Mouse (Mus musculus) intestine, embryonic 14.5 days (tissue): ENCODE measurements around the gene H2-Aa. TPM values are rescaled to one million over a fixed set of nuclear protein-coding genes. Genes with fewer than 3 reads are reported as not detected.

ENCODE experiments used
- ATAC-seq: fragments of 200-750 bp; cut with Nextera tagmentation; replicated peaks from 2 replicates; pipeline ENCODE4 v1.8.0; 2017; ENCODE audit warnings: low read depth, moderate number of reproducible peaks, moderate TSS enrichment, moderate library complexity; ENCODE audit not compliant: low FRiP score, low TSS enrichment
- DNase-seq: peaks from one replicate; pipeline ENCODE4 v3.0.0-alpha.2; 2018; ENCODE audit warnings: low spot score
- H3K27ac ChIP-seq: fragments of 300-500 bp; sonication (generic); 2 replicates; pipeline ENCODE4 v1.5.1; 2014; ENCODE audit warnings: low read depth, mild to moderate bottlenecking, control low read depth
- H3K27me3 ChIP-seq: fragments of 300-500 bp; sonication (generic); replicated peaks from 2 replicates; pipeline ENCODE4 v1.6.1; 2014; ENCODE audit warnings: low read length, control low read depth; ENCODE audit not compliant: control insufficient read depth, insufficient read depth
- H3K36me3 ChIP-seq: fragments of 300-500 bp; sonication (generic); 2 replicates; pipeline ENCODE4 v1.6.1; 2014; ENCODE audit warnings: low read length, control low read depth; ENCODE audit not compliant: control insufficient read depth, insufficient read depth
- H3K4me1 ChIP-seq: fragments of 300-500 bp; sonication (generic); replicated peaks from 2 replicates; pipeline ENCODE4 v1.6.1; 2014; ENCODE audit warnings: low read length, control low read depth, mixed read lengths; ENCODE audit not compliant: control insufficient read depth, insufficient read depth
- H3K4me2 ChIP-seq: fragments of 300-500 bp; sonication (generic); 2 replicates; pipeline ENCODE4 v1.6.1; 2014; ENCODE audit warnings: low read length
- H3K4me3 ChIP-seq: fragments of 300-500 bp; sonication (generic); 2 replicates; pipeline ENCODE4 v1.5.1; 2014; ENCODE audit warnings: low read depth, low read length, control low read depth, mixed read lengths
- H3K9ac ChIP-seq: fragments of 300-500 bp; sonication (generic); 2 replicates; pipeline ENCODE4 v1.6.1; 2014; ENCODE audit warnings: mild to moderate bottlenecking, low read length
- H3K9me3 ChIP-seq: fragments of 300-500 bp; sonication (generic); 2 replicates; pipeline ENCODE4 v1.6.1; 2016; ENCODE audit warnings: low read length, control low read depth; ENCODE audit not compliant: control insufficient read depth
- WGBS: fragments of 180-500 bp; shearing (Covaris S2); extraction: QIAGEN DNeasy Blood & Tissue Kit; methylation state at CpG from one replicate; pipeline ENCODE4 v1.1.7; 2014; 5-methylcytosine and 5-hydroxymethylcytosine counted together
- polyA plus RNA-seq: library from polyadenylated mRNA; unstranded; fragments of >200 nt; fragmentation: Nextera tagmentation; extraction: Ambion mirVana; gene quantifications from 2 replicates; pipeline ENCODE4 v1.2.1, GENCODE M21; 2014

Gene H2-Aa
- polyA plus RNA-seq, 1 experiment from 2014 or later = 5.8 TPM

DNA sequence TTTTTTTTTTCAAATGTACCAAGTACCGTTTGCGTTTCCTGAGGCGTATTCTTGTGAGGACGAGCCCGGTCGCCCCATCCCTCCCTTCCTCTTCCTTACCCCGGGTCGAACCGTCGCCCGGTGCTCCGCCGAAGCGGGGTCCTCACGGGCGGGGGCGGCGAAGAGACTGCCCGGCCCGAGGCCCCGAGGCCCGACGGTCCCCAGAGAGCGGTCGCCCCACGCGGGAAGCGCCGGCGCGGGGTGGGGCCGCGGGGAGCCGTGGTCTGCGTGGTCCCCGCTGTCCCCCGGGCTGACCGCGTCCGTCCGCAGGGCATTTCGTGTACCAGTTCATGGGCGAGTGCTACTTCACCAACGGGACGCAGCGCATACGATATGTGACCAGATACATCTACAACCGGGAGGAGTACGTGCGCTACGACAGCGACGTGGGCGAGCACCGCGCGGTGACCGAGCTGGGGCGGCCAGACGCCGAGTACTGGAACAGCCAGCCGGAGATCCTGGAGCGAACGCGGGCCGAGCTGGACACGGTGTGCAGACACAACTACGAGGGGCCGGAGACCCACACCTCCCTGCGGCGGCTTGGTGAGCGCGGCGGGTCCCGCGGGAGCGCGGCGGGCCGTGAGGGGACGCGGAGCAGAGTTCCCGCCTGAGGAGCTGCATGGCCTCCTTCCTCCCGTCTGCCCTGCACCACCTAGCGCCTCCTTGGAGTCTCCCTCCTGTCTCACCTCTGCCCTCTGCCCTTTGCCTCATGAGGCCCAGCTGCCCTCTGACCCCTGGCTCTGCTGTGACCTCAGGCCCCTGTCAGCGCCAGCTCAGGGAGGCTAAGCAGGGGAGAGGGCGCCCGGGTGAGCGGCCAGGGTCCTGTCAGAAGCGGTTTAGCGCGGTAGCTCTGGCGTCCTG, 22.9 kb downstream of the H2-Aa start:
- H3K9ac ChIP-seq = peak overlapping the region; percentile 47
- H3K9me3 ChIP-seq = no peaks in the 10 kb centered on the region
- H3K27me3 ChIP-seq = peaks cover 28% of the 10 kb centered on the region
- DNase-seq = peak; percentile 81
- peak overlapping the region; percentile 96 for H3K4me2 ChIP-seq
- H3K27ac ChIP-seq = no peak overlapping the region
- peak; percentile 34; the same call in 1 of the 2 replicates for ATAC-seq
- H3K36me3 ChIP-seq = no peaks in the 10 kb centered on the region
- WGBS = 1% methylated on average over 85 of the region's 93 CpGs
- H3K4me1 ChIP-seq = peaks cover 19% of the 10 kb centered on the region
- peak overlapping the region; percentile 40 for H3K4me3 ChIP-seq

GRCm38 (mm10) chr17:34263811-34264371, 23.7 kb downstream of the H2-Aa start:
- DNase-seq = peak; percentile 64
- no peaks in the 10 kb centered on the region for H3K36me3 ChIP-seq
- no peak for ATAC-seq
- peaks cover 19% of the 10 kb centered on the region for H3K4me1 ChIP-seq
- no peaks in the 10 kb centered on the region for H3K9me3 ChIP-seq
- H3K27me3 ChIP-seq = peaks cover 28% of the 10 kb centered on the region
- H3K9ac ChIP-seq = no peak overlapping the region
- WGBS = 7% methylated on average over 14 of the region's 14 CpGs
- peak overlapping the region; percentile 96 for H3K4me2 ChIP-seq
- H3K4me3 ChIP-seq = peak overlapping the region; percentile 40
- no peak overlapping the region for H3K27ac ChIP-seq

DNA sequence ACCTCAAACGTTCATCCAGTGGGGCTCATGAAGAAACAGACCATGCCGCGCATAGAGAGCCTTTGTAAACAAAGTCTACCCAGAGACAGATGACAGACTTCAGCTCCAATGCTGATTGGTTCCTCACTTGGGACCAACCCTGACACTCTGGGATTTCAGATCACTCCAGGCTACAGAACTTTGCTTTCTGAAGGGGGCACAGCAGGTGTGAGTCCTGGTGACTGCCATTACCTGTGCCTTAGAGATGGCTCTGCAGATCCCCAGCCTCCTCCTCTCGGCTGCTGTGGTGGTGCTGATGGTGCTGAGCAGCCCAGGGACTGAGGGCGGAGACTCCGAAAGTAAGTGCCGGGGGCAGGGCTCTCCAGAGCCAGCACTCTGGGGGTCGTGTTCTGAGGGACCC, 24.6 kb downstream of the H2-Aa start:
- Histone ChIP-seq H3K9me3 (no peaks in the 10 kb centered on the region), H3K4me3 (peak overlapping the region; percentile 40), H3K4me2 (peak overlapping the region; percentile 96), H3K36me3 (no peaks in the 10 kb centered on the region), H3K9ac (no peak overlapping the region), H3K4me1 (peaks cover 19% of the 10 kb centered on the region), H3K27me3 (peaks cover 33% of the 10 kb centered on the region), H3K27ac (no peak overlapping the region)
- DNase-seq = peak; percentile 92
- ATAC-seq = peak; percentile 81; the same call in 1 of the 2 replicates
- 0% methylated on average over 8 of the region's 8 CpGs for WGBS

GRCm38 (mm10) chr17:34261502-34261901, 26.1 kb downstream of the H2-Aa start:
- no peaks in the 10 kb centered on the region for H3K9me3 ChIP-seq
- no peak overlapping the region for H3K4me2 ChIP-seq
- no peak overlapping the region for H3K27ac ChIP-seq
- H3K36me3 ChIP-seq = no peaks in the 10 kb centered on the region
- peaks cover 19% of the 10 kb centered on the region for H3K4me1 ChIP-seq
- 28% methylated on average over 4 of the region's 4 CpGs for WGBS
- H3K4me3 ChIP-seq = no peak overlapping the region
- no peak overlapping the region for H3K9ac ChIP-seq
- ATAC-seq (peak; percentile 70), DNase-seq (peak; percentile 74)
- peaks cover 33% of the 10 kb centered on the region for H3K27me3 ChIP-seq

DNA sequence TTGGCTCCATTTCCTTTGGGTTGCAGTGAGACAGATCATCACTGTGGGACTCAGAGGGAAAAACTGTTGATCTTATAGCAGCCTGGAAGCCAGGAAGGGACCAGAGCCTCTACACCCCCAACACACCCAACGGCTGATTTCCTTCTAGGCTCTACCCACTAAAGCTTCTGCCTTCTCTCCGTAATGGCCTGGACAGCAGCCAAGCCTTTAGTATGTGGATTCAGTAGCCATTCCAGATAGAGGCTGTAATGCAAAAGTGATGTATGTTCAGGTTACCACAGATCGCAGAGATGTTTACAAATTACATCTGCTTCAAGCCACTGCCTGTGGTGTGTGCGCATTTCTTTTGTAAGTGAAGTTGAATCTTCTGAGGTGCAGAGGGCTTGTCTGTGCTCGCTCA, 27.1 kb downstream of the H2-Aa start:
- ATAC-seq = no peak
- Histone ChIP-seq H3K27ac (no peak overlapping the region), H3K9me3 (no peaks in the 10 kb centered on the region), H3K4me2 (no peak overlapping the region), H3K9ac (no peak overlapping the region), H3K27me3 (peaks cover 33% of the 10 kb centered on the region), H3K4me1 (peaks cover 19% of the 10 kb centered on the region), H3K4me3 (no peak overlapping the region), H3K36me3 (no peaks in the 10 kb centered on the region)
- DNase-seq = no peak
- WGBS = 34% methylated on average over 5 of the region's 5 CpGs

- H3K9me3 ChIP-seq = no peaks in the 10 kb centered on the region; the same call in 1 of the 2 replicates
- H3K4me3 ChIP-seq = no peak within 1 kb of the TSS
- H3K36me3 ChIP-seq = no peaks in the 10 kb centered on the region
- DNase-seq (peak; percentile 88), ATAC-seq (no peak)
- no peak within 1 kb of the TSS for H3K27ac ChIP-seq
- WGBS = 71% methylated on average over 11 of the region's 11 CpGs
- H3K4me1 ChIP-seq = peaks cover 15% of the 10 kb centered on the region
- no peak within 1 kb of the TSS for H3K4me2 ChIP-seq
- H3K9ac ChIP-seq = no peak within 1 kb of the TSS
- peaks cover 11% of the 10 kb centered on the region; the same call in 1 of the 2 replicates for H3K27me3 ChIP-seq
Observed at GRCm38 (mm10) chr17:34257594-34258375, 29.8 kb downstream of the H2-Aa start, which contains the start of gene H2-Ab1. TSS of gene H2-Ab1 (plus strand) at chr17:34257689.

GRCm38 (mm10) chr17:34256501-34256900, 31.1 kb downstream of the H2-Aa start:
- 79% methylated on average over 5 of the region's 5 CpGs for WGBS
- H3K9me3 ChIP-seq = no peaks in the 10 kb centered on the region; the same call in 1 of the 2 replicates
- peaks cover 5% of the 10 kb centered on the region; the same call in 1 of the 2 replicates for H3K27me3 ChIP-seq
- no peak for ATAC-seq
- peaks cover 12% of the 10 kb centered on the region for H3K4me1 ChIP-seq
- no peak overlapping the region for H3K4me3 ChIP-seq
- no peak overlapping the region for H3K27ac ChIP-seq
- DNase-seq = no peak
- no peak overlapping the region for H3K9ac ChIP-seq
- no peak overlapping the region for H3K4me2 ChIP-seq
- no peaks in the 10 kb centered on the region for H3K36me3 ChIP-seq

DNA sequence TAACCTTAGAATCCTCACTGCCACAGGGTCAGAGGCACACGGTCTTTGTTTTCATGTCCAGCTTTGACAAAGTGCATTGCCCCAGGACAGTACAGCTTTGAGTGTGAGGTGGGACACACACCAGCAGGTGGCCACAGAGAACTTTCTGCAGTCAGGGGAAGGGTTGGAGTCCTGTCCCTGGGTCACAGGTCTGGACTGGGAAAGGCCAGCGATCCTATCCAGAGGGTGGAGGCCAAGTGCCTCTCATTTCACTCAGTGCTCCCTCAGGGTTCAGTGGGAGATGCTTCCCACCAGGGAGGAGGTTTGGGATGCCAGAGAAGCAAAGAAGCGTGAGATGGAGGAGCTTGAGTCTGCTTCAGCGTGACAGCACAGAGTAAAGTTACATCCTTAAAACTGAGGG, 36.0 kb downstream of the H2-Aa start:
- Histone ChIP-seq H3K36me3 (no peaks in the 10 kb centered on the region), H3K4me3 (no peak overlapping the region), H3K4me1 (no peaks in the 10 kb centered on the region), H3K4me2 (no peak overlapping the region), H3K9ac (no peak overlapping the region), H3K27ac (no peak overlapping the region), H3K27me3 (no peaks in the 10 kb centered on the region), H3K9me3 (no peaks in the 10 kb centered on the region; the same call in 1 of the 2 replicates)
- 60% methylated on average over 4 of the region's 4 CpGs for WGBS
- peak; percentile 43 for DNase-seq
- ATAC-seq = no peak
